Mouse (Mus musculus): Measurements from ENCODE around the gene Cmas.

Cmas gene

GRCm38 (mm10) chr6:142795087-142795486, 38.6 kb downstream of the Cmas start:
- DNase-seq, result no peak

- DNase-seq, result no peak
Observed at GRCm38 (mm10) chr6:142795655-142796441, 39.4 kb downstream of the Cmas start.

- no peak for DNase-seq
Observed at GRCm38 (mm10) chr6:142797996-142798395, 41.5 kb downstream of the Cmas start.

- DNase-seq, result no peak
Observed at GRCm38 (mm10) chr6:142798837-142799236, 42.4 kb downstream of the Cmas start.

GRCm38 (mm10) chr6:142799704-142800374, 43.4 kb downstream of the Cmas start:
- DNase-seq, result no peak

GRCm38 (mm10) chr6:142801687-142802086, 45.2 kb downstream of the Cmas start:
- DNase-seq, result no peak

- no peak for DNase-seq
Observed at GRCm38 (mm10) chr6:142802617-142803525, 46.4 kb downstream of the Cmas start.

- no peak for DNase-seq
Observed at GRCm38 (mm10) chr6:142804402-142804801, 47.9 kb downstream of the Cmas start, which contains the start of gene Sult6b2. Gene Sult6b2, minus strand, starts transcription at chr6:142804502.

- no peak for DNase-seq
Observed at GRCm38 (mm10) chr6:142806326-142806725, 49.8 kb downstream of the Cmas start.

- DNase-seq, result no peak
Observed at GRCm38 (mm10) chr6:142809373-142810098, 53.0 kb downstream of the Cmas start.

- no peak for DNase-seq
Observed at GRCm38 (mm10) chr6:142810239-142810638, 53.8 kb downstream of the Cmas start.

- no peak for DNase-seq
Observed at GRCm38 (mm10) chr6:142812969-142813368, 56.5 kb downstream of the Cmas start.

- DNase-seq, result no peak
Observed at GRCm38 (mm10) chr6:142814011-142814410, 57.5 kb downstream of the Cmas start.

- peak; percentile 88 for DNase-seq
Observed at GRCm38 (mm10) chr6:142814495-142814921, 58.0 kb downstream of the Cmas start.

- no peak for DNase-seq
Observed at GRCm38 (mm10) chr6:142815513-142815912, 59.0 kb downstream of the Cmas start.

GRCm38 (mm10) chr6:142818306-142818705, 61.8 kb downstream of the Cmas start:
- no peak for DNase-seq

- DNase-seq, result no peak
Observed at GRCm38 (mm10) chr6:142823008-142823787, 66.7 kb downstream of the Cmas start.

All from right cerebral cortex, adult 18-20 months (tissue).